13 mouse cellular contexts compared by ENCODE assay signal in genomic region chr7:47103671-47104414, GRCm38 (mm10). TPM values are rescaled to one million over a fixed set of nuclear protein-coding genes. Genes with fewer than 3 reads are reported as not detected.
DNase-seq lines count a peak whose midpoint lies in the region; ATAC-seq and TF ChIP-seq lines count a peak whose summit lies in the region.
"Had no signal": no experiment of that assay in that cellular context is flagged by ENCODE, and none has a peak within 500 bp of the region (broad histone marks: within the 10 kb centered on the region; RNA-seq: fewer than 3 reads in every experiment).

No protein-coding gene starts in this region.

- no peaks in the 10 kb centered on the region for H3K36me3 ChIP-seq in liver, embryonic 12.5 days
- H3K36me3 ChIP-seq in stomach, postnatal 0 days (ENCODE audit: control insufficient read depth, insufficient read depth, low read length), result no peaks in the 10 kb centered on the region
- H3K36me3 ChIP-seq: embryonic facial prominence, embryonic 12.5 days; limb, embryonic 13.5 days had no signal

- H3K9ac ChIP-seq in liver, embryonic 12.5 days, result no peak overlapping the region
- no peak overlapping the region for H3K9ac ChIP-seq in stomach, postnatal 0 days (ENCODE audit: low read length)
- H3K9ac ChIP-seq: embryonic facial prominence, embryonic 12.5 days; limb, embryonic 13.5 days had no signal

- no peak for TF ChIP-seq EP300 in stomach, postnatal 0 days (optimal IDR thresholded peaks at IDR 0.05)

- intact Hi-C loops in gastrocnemius, adult 2 months (cut with DNase I), result no loop called here

- H3K27me3 ChIP-seq in liver, embryonic 12.5 days (replicated peaks), result no peaks in the 10 kb centered on the region
- H3K27me3 ChIP-seq in stomach, postnatal 0 days (ENCODE audit: control insufficient read depth, insufficient read depth, low read length), result no peaks in the 10 kb centered on the region
- H3K27me3 ChIP-seq: embryonic facial prominence, embryonic 12.5 days; limb, embryonic 13.5 days had no signal

- peak; percentile 48 for DNase-seq in liver
- DNase-seq in c-Kit-positive CD71-negative TER-119-negative erythroid progenitor cells, embryonic 14.5 days (ENCODE audit: low read depth), result peak; percentile 78
- peak; percentile 73 to 83 for DNase-seq in lung, postnatal 4 days
- DNase-seq in stomach, postnatal 0 days (ENCODE audit: low spot score), result no peak
- DNase-seq in gastrocnemius, adult 2 months, result no peak
- no peak for DNase-seq in urinary bladder, postnatal 36 days (ENCODE audit: low spot score in 2 of 2)
- DNase-seq in left cerebral cortex, adult 11 months (ENCODE audit: low spot score), result no peak
- DNase-seq: adrenal gland, postnatal 25 days; kidney, postnatal 36 days had no signal

- H3K4me3 ChIP-seq in liver, embryonic 12.5 days, result no peak overlapping the region
- H3K4me3 ChIP-seq in stomach, postnatal 0 days (ENCODE audit: low read depth, low read length), result no peak overlapping the region
- H3K4me3 ChIP-seq in gastrocnemius, adult 2 months, result no peak overlapping the region
- H3K4me3 ChIP-seq: embryonic facial prominence, embryonic 12.5 days; limb, embryonic 13.5 days had no signal

- no peaks in the 10 kb centered on the region for H3K4me1 ChIP-seq in liver, embryonic 12.5 days
- H3K4me1 ChIP-seq in stomach, postnatal 0 days (replicated peaks; ENCODE audit: control insufficient read depth, insufficient read depth), result no peaks in the 10 kb centered on the region
- H3K4me1 ChIP-seq: embryonic facial prominence, embryonic 12.5 days; limb, embryonic 13.5 days had no signal

- TF ChIP-seq CTCF in stomach, postnatal 0 days (IDR thresholded peaks at IDR 0.05; ENCODE audit: low read depth), result no peak
- TF ChIP-seq CTCF in gastrocnemius, adult 2 months (IDR thresholded peaks at IDR 0.05), result no peak

- H3K4me2 ChIP-seq in liver, embryonic 12.5 days, result no peak overlapping the region
- H3K4me2 ChIP-seq in stomach, postnatal 0 days (replicated peaks; ENCODE audit: low read depth), result no peak overlapping the region
- H3K4me2 ChIP-seq: embryonic facial prominence, embryonic 12.5 days; limb, embryonic 13.5 days had no signal

- no peaks in the 10 kb centered on the region for H3K9me3 ChIP-seq in liver, embryonic 12.5 days (replicated peaks)
- no peaks in the 10 kb centered on the region for H3K9me3 ChIP-seq in stomach, postnatal 0 days (ENCODE audit: control insufficient read depth, low read length)
- H3K9me3 ChIP-seq: embryonic facial prominence, embryonic 12.5 days; limb, embryonic 13.5 days had no signal

- WGBS in liver, embryonic 12.5 days (ENCODE audit: insufficient replicate concordance), result 54% methylated on average over 1 of the region's 1 CpGs
- WGBS in stomach, postnatal 0 days, result 65% methylated on average over 1 of the region's 1 CpGs

- ATAC-seq in liver, embryonic 12.5 days, result no peak
- 0 out of 2 replicates have a peak, but pooled peaks have one; percentile 24 for ATAC-seq in stomach, postnatal 0 days (ENCODE audit: low FRiP score, low TSS enrichment)

- no peak overlapping the region for H3K27ac ChIP-seq in liver, embryonic 12.5 days
- H3K27ac ChIP-seq in stomach, postnatal 0 days (replicated peaks), result no peak overlapping the region
- H3K27ac ChIP-seq in gastrocnemius, adult 2 months, result no peak overlapping the region
- H3K27ac ChIP-seq: embryonic facial prominence, embryonic 12.5 days; limb, embryonic 13.5 days had no signal

RNA-seq across cellular contexts. Expression of gene Ptpn5, which starts 29.6 kb away (rescaled TPM):
- 0.23 TPM in 1 of 2 replicates, not detected in the other for polyA plus RNA-seq in liver, embryonic 12.5 days (2016; fragmentation: Nextera tagmentation; extraction: Ambion mirVana)
- polyA plus RNA-seq in stomach, postnatal 0 days (2015; fragmentation: Nextera tagmentation; extraction: Ambion mirVana), result 0.33 and 0.42 TPM in 2 replicates
- total RNA-seq in gastrocnemius, adult 2 months (2021), result not detected
- total RNA-seq: heart, postnatal 25 days had no signal

RNA-seq across cellular contexts. Expression of gene Tmem86a, which starts 53.4 kb away (rescaled TPM):
- 20.2 and 20.3 TPM in 2 replicates for polyA plus RNA-seq in liver, embryonic 12.5 days (2016; fragmentation: Nextera tagmentation; extraction: Ambion mirVana)
- polyA plus RNA-seq in stomach, postnatal 0 days (2015; fragmentation: Nextera tagmentation; extraction: Ambion mirVana), result 21.1 and 22.7 TPM in 2 replicates
- 1 to 10 TPM; 4.0 to 4.8 TPM for total RNA-seq in gastrocnemius, adult 2 months (2021)

Comparison
In these comparisons a context has a peak if more than half of its experiments do, and no peak if none do; other contexts are left out.
1. DNase-seq: peak in liver (single experiment), c-Kit-positive CD71-negative TER-119-negative erythroid progenitor cells, embryonic 14.5 days (single experiment) and lung, postnatal 4 days (2 of 2); none in stomach, postnatal 0 days (single experiment), gastrocnemius, adult 2 months (single experiment), urinary bladder, postnatal 36 days (0 of 2) and left cerebral cortex, adult 11 months (single experiment).